Mouse (Mus musculus): ENCODE data around the gene Gtf2a1. TPM values are rescaled to one million over a fixed set of nuclear protein-coding genes. Genes with fewer than 3 reads are reported as not detected.
"Not testable (repeated sequence)": the region's sequence is repeated elsewhere in the genome, so short reads cannot be mapped to it uniquely, and the experiment has no call there.

Gene Gtf2a1
- polyA plus RNA-seq, 1 experiment from 2014 or later, result 47.9 TPM

DNA sequence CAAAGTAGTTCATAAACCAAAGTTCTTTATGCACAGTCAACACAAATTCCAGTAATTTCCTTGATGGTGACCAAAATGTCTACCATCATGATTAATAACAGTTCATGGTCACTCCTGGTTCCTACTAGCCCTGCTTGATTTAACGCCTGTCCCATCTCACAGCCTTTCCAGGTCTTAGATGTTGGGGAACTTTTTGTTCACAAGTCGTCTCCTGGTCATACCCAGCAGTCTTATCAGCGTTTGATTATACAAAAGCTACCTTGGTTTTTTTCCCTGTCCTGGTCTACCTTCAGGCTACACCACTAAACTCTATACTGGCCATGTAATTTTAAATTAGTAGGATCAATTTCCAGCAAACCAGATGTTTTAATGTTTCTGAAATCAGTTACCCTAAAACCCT is 3.2 kb downstream of the Gtf2a1 start:
- Histone ChIP-seq H3K27ac (ENCODE audit: low read depth, low read length) (no peak overlapping the region), H3K9ac (ENCODE audit: low read length) (no peak overlapping the region; the same call in 1 of the 2 replicates)
- ATAC-seq (replicated peaks; ENCODE audit: low FRiP score), result no peak

GRCm38 (mm10) chr12:91585815-91586214 is 4.5 kb downstream of the Gtf2a1 start:
- H3K36me3 ChIP-seq (ENCODE audit: control insufficient read depth, insufficient read depth, low read length); H3K27ac ChIP-seq (ENCODE audit: low read depth, low read length): not testable (repeated sequence)
- WGBS, result 92% methylated on average over 4 of the region's 4 CpGs

More for the DNA sequence above, 3.2 kb downstream of the Gtf2a1 start:
- Histone ChIP-seq H3K4me3 (ENCODE audit: low read depth, low read length) (peak overlapping the region; percentile 97), H3K4me1 (replicated peaks; ENCODE audit: control insufficient read depth, insufficient read depth, low read length) (peaks cover 4% of the 10 kb centered on the region; the same call in 1 of the 2 replicates), H3K27me3 (ENCODE audit: control insufficient read depth, insufficient read depth, low read length) (no peaks in the 10 kb centered on the region), H3K4me2 (ENCODE audit: low read depth, low read length, severe bottlenecking) (peak overlapping the region; percentile 60), H3K36me3 (ENCODE audit: control insufficient read depth, insufficient read depth, low read length) (peaks cover 3% of the 10 kb centered on the region; the same call in 1 of the 2 replicates), H3K9me3 (ENCODE audit: control insufficient read depth, low read length) (no peaks in the 10 kb centered on the region)
- 63% methylated on average over 3 of the region's 3 CpGs for WGBS
- DNase-seq (ENCODE audit: low spot score), result no peak

GRCm38 (mm10) chr12:91585206-91585605 is 5.1 kb downstream of the Gtf2a1 start:
- ATAC-seq (replicated peaks; ENCODE audit: low FRiP score) (no peak), DNase-seq (ENCODE audit: low spot score) (no peak)
- H3K27ac ChIP-seq (ENCODE audit: low read depth, low read length), result no peak overlapping the region
- no peaks in the 10 kb centered on the region for H3K9me3 ChIP-seq (ENCODE audit: control insufficient read depth, low read length)
- no peak overlapping the region for H3K4me3 ChIP-seq (ENCODE audit: low read depth, low read length)
- H3K36me3 ChIP-seq (ENCODE audit: control insufficient read depth, insufficient read depth, low read length), result peaks cover 5% of the 10 kb centered on the region
- H3K27me3 ChIP-seq (ENCODE audit: control insufficient read depth, insufficient read depth, low read length), result no peaks in the 10 kb centered on the region
- no peak overlapping the region for H3K4me2 ChIP-seq (ENCODE audit: low read depth, low read length, severe bottlenecking)
- 93% methylated on average over 3 of the region's 3 CpGs for WGBS
- no peak overlapping the region for H3K9ac ChIP-seq (ENCODE audit: low read length)
- H3K4me1 ChIP-seq (replicated peaks; ENCODE audit: control insufficient read depth, insufficient read depth, low read length), result peaks cover 4% of the 10 kb centered on the region; the same call in 1 of the 2 replicates

More at GRCm38 (mm10) chr12:91585815-91586214, 4.5 kb downstream of the Gtf2a1 start:
- ATAC-seq (replicated peaks; ENCODE audit: low FRiP score); H3K4me1 ChIP-seq (replicated peaks; ENCODE audit: control insufficient read depth, insufficient read depth, low read length); H3K27me3 ChIP-seq (ENCODE audit: control insufficient read depth, insufficient read depth, low read length); H3K4me2 ChIP-seq (ENCODE audit: low read depth, low read length, severe bottlenecking); H3K9ac ChIP-seq (ENCODE audit: low read length); H3K9me3 ChIP-seq (ENCODE audit: control insufficient read depth, low read length); H3K4me3 ChIP-seq (ENCODE audit: low read depth, low read length); DNase-seq (ENCODE audit: low spot score): not testable (repeated sequence)

DNA sequence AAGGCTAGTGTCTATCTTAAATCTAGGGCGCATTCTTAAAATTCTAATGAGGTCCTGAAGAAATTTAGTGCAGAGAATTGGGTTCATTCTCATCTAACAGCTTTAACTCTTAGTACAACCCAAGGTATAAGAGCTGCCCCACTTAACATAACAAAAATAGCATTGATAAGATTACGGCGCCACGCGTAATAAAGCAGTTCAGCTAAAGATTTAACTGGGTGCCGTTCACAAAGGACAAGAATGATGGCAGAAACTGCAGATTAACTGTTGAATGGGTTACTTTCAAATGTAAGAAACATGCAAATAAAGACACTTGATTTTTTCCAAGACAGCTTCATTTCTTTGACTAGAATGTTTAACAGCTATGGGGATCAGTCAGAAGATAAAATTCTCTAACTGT is 6.9 kb downstream of the Gtf2a1 start:
- no peaks in the 10 kb centered on the region for H3K27me3 ChIP-seq (ENCODE audit: control insufficient read depth, insufficient read depth, low read length)
- no peak overlapping the region for H3K27ac ChIP-seq (ENCODE audit: low read depth, low read length)
- no peak overlapping the region for H3K4me2 ChIP-seq (ENCODE audit: low read depth, low read length, severe bottlenecking)
- DNase-seq (ENCODE audit: low spot score), result no peak
- WGBS, result 48% methylated on average over 6 of the region's 6 CpGs
- H3K36me3 ChIP-seq (ENCODE audit: control insufficient read depth, insufficient read depth, low read length), result peaks cover 5% of the 10 kb centered on the region
- no peak overlapping the region for H3K4me3 ChIP-seq (ENCODE audit: low read depth, low read length)
- no peak for ATAC-seq (replicated peaks; ENCODE audit: low FRiP score)
- peaks cover 4% of the 10 kb centered on the region; the same call in 1 of the 2 replicates for H3K4me1 ChIP-seq (replicated peaks; ENCODE audit: control insufficient read depth, insufficient read depth, low read length)
- H3K9ac ChIP-seq (ENCODE audit: low read length), result no peak overlapping the region
- H3K9me3 ChIP-seq (ENCODE audit: control insufficient read depth, low read length), result no peaks in the 10 kb centered on the region

- H3K9ac ChIP-seq (ENCODE audit: low read length), result no peak overlapping the region
- DNase-seq (ENCODE audit: low spot score), result no peak
- no peaks in the 10 kb centered on the region for H3K9me3 ChIP-seq (ENCODE audit: control insufficient read depth, low read length)
- H3K27ac ChIP-seq (ENCODE audit: low read depth, low read length), result no peak overlapping the region
- no peaks in the 10 kb centered on the region for H3K27me3 ChIP-seq (ENCODE audit: control insufficient read depth, insufficient read depth, low read length)
- H3K36me3 ChIP-seq (ENCODE audit: control insufficient read depth, insufficient read depth, low read length), result peaks cover 5% of the 10 kb centered on the region
- H3K4me1 ChIP-seq (replicated peaks; ENCODE audit: control insufficient read depth, insufficient read depth, low read length), result peaks cover 4% of the 10 kb centered on the region; the same call in 1 of the 2 replicates
- peak; percentile 32 for ATAC-seq (replicated peaks; ENCODE audit: low FRiP score)
- no peak overlapping the region for H3K4me3 ChIP-seq (ENCODE audit: low read depth, low read length)
- WGBS, result 65% methylated on average over 6 of the region's 6 CpGs
- H3K4me2 ChIP-seq (ENCODE audit: low read depth, low read length, severe bottlenecking), result no peak overlapping the region
Observed at GRCm38 (mm10) chr12:91582362-91583002, 7.8 kb downstream of the Gtf2a1 start.

DNA sequence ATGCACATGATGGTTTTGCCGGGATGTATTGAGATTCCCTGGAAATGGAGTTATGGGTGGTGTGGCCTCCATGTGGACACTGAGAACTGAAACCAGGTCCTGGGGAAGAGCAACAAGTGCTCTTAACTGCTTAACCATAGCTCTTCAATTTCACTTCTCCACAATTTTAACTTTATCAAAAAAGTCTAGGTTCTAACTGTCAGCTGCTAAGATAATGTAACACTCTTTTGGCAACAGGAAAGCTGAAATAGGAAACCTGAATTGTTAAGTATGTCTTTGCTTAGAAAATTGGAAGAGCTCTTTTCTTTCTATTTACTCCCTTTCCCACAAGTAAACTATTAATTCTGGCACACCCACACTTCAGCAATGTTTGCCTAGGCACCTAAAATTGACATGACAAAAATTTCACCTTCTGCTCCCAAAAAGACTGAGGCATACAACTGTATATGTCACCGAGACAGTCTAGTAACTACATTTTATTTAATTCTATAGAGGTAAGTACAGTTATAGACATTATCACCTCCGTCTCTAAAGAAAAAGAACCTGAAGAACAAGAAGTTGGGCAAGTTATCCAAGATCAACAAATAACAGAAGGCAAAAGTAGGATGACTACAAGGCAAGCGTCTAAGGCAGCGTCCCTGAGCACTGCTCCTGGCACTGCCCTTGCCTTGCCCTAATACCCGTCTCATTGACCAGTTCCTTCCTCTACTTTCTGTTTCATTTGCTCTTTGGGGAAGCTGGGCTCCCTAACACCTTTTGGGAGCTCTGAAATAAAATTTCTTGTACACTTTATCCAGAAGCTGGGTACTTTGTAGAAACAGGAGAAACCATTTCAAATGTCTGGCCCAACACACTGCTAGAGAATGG is 8.8 kb downstream of the Gtf2a1 start:
- Histone ChIP-seq H3K4me2 (ENCODE audit: low read depth, low read length, severe bottlenecking) (no peak overlapping the region), H3K36me3 (ENCODE audit: control insufficient read depth, insufficient read depth, low read length) (peaks cover 5% of the 10 kb centered on the region), H3K9ac (ENCODE audit: low read length) (no peak overlapping the region), H3K4me1 (replicated peaks; ENCODE audit: control insufficient read depth, insufficient read depth, low read length) (no peaks in the 10 kb centered on the region), H3K27me3 (ENCODE audit: control insufficient read depth, insufficient read depth, low read length) (no peaks in the 10 kb centered on the region), H3K4me3 (ENCODE audit: low read depth, low read length) (no peak overlapping the region), H3K27ac (ENCODE audit: low read depth, low read length) (no peak overlapping the region), H3K9me3 (ENCODE audit: control insufficient read depth, low read length) (no peaks in the 10 kb centered on the region)
- WGBS, result 97% methylated on average over 6 of the region's 6 CpGs
- ATAC-seq (replicated peaks; ENCODE audit: low FRiP score) (no peak), DNase-seq (ENCODE audit: low spot score) (no peak)

DNA sequence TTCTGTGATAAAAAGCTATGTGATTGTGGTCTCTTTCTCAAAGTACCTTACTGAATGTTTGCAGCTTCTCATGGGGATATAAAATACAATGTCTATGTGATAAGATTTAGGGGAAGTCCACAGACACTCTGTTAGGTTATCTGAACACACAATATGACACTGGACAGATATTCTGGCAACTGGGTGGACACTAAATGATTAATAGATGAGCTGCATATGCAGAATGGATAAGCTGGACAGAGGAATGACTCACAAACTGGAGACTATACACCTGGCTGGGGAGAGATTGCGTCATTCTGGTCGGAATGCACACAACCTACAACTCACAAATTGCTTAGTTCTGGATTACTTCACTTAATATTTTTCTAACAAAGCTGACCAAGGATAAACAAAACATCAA is 10.6 kb downstream of the Gtf2a1 start:
- Histone ChIP-seq H3K36me3 (ENCODE audit: control insufficient read depth, insufficient read depth, low read length) (peaks cover 6% of the 10 kb centered on the region), H3K9ac (ENCODE audit: low read length) (no peak overlapping the region), H3K4me3 (ENCODE audit: low read depth, low read length) (no peak overlapping the region), H3K9me3 (ENCODE audit: control insufficient read depth, low read length) (no peaks in the 10 kb centered on the region), H3K27me3 (ENCODE audit: control insufficient read depth, insufficient read depth, low read length) (no peaks in the 10 kb centered on the region), H3K27ac (ENCODE audit: low read depth, low read length) (no peak overlapping the region), H3K4me1 (replicated peaks; ENCODE audit: control insufficient read depth, insufficient read depth, low read length) (no peaks in the 10 kb centered on the region), H3K4me2 (ENCODE audit: low read depth, low read length, severe bottlenecking) (no peak overlapping the region)
- 94% methylated on average over 2 of the region's 2 CpGs for WGBS
- DNase-seq (ENCODE audit: low spot score) (no peak), ATAC-seq (replicated peaks; ENCODE audit: low FRiP score) (no peak)

- H3K27ac ChIP-seq (ENCODE audit: low read depth, low read length), result no peak overlapping the region
- no peaks in the 10 kb centered on the region for H3K27me3 ChIP-seq (ENCODE audit: control insufficient read depth, insufficient read depth, low read length)
- ATAC-seq (replicated peaks; ENCODE audit: low FRiP score), result no peak
- no peaks in the 10 kb centered on the region for H3K4me1 ChIP-seq (replicated peaks; ENCODE audit: control insufficient read depth, insufficient read depth, low read length)
- peaks cover 13% of the 10 kb centered on the region for H3K36me3 ChIP-seq (ENCODE audit: control insufficient read depth, insufficient read depth, low read length)
- H3K4me3 ChIP-seq (ENCODE audit: low read depth, low read length), result no peak overlapping the region
- H3K9ac ChIP-seq (ENCODE audit: low read length), result no peak overlapping the region
- no peak for DNase-seq (ENCODE audit: low spot score)
- WGBS, result 94% methylated on average over 2 of the region's 2 CpGs
- H3K4me2 ChIP-seq (ENCODE audit: low read depth, low read length, severe bottlenecking), result no peak overlapping the region
- no peaks in the 10 kb centered on the region for H3K9me3 ChIP-seq (ENCODE audit: control insufficient read depth, low read length)
Observed at GRCm38 (mm10) chr12:91571708-91572107, 18.6 kb downstream of the Gtf2a1 start.
